Comparison of ENCODE assay signal across 16 mouse cellular contexts in genomic region chr19:16260973-16261372, GRCm38 (mm10).
DNase-seq lines count a peak whose midpoint lies in the region; ATAC-seq and TF ChIP-seq lines count a peak whose summit lies in the region.
"Had no signal": no experiment of that assay in that cellular context is flagged by ENCODE, and none has a peak within 500 bp of the region (broad histone marks: within the 10 kb centered on the region; RNA-seq: fewer than 3 reads in every experiment).

No protein-coding gene starts in this region.

- TF ChIP-seq CTCF in hindbrain, postnatal 0 days (IDR thresholded peaks at IDR 0.05; ENCODE audit: low read depth): no peak

- H3K36me3 ChIP-seq in hindbrain, postnatal 0 days (ENCODE audit: insufficient read depth, low read length): no peaks in the 10 kb centered on the region
- no peaks in the 10 kb centered on the region for H3K36me3 ChIP-seq in hindbrain, embryonic 16.5 days (ENCODE audit: control insufficient read depth, insufficient read depth, low read length)
- no peaks in the 10 kb centered on the region for H3K36me3 ChIP-seq in midbrain, embryonic 16.5 days (ENCODE audit: control insufficient read depth, insufficient read depth, low read length)
- no peaks in the 10 kb centered on the region for H3K36me3 ChIP-seq in midbrain, embryonic 11.5 days (ENCODE audit: control insufficient read depth, insufficient read depth, low read length)
- H3K36me3 ChIP-seq: liver, embryonic 12.5 days; lung, embryonic 15.5 days had no signal

- no peaks in the 10 kb centered on the region for H3K9me3 ChIP-seq in hindbrain, postnatal 0 days (ENCODE audit: low read length)
- no peaks in the 10 kb centered on the region for H3K9me3 ChIP-seq in hindbrain, embryonic 16.5 days (ENCODE audit: control insufficient read depth, low read length)
- H3K9me3 ChIP-seq in midbrain, embryonic 16.5 days (replicated peaks; ENCODE audit: control insufficient read depth, low read length, poor library complexity, severe bottlenecking): no peaks in the 10 kb centered on the region
- no peaks in the 10 kb centered on the region for H3K9me3 ChIP-seq in midbrain, embryonic 11.5 days (ENCODE audit: control insufficient read depth, low read length)
- H3K9me3 ChIP-seq: liver, embryonic 12.5 days; lung, embryonic 15.5 days had no signal

- ATAC-seq in hindbrain, postnatal 0 days: 0 out of 2 replicates have a peak, but pooled peaks have one; percentile 21
- ATAC-seq in hindbrain, embryonic 16.5 days: no peak
- ATAC-seq in midbrain, embryonic 16.5 days: 0 out of 2 replicates have a peak, but pooled peaks have one; percentile 12
- ATAC-seq in midbrain, embryonic 11.5 days (ENCODE audit: low FRiP score): no peak
- ATAC-seq: forebrain, postnatal 0 days; liver, embryonic 12.5 days had no signal

- H3K27me3 ChIP-seq in hindbrain, postnatal 0 days (ENCODE audit: insufficient read depth, low read length): no peaks in the 10 kb centered on the region
- H3K27me3 ChIP-seq in hindbrain, embryonic 16.5 days (replicated peaks; ENCODE audit: control insufficient read depth, insufficient read depth, low read length): no peaks in the 10 kb centered on the region
- no peaks in the 10 kb centered on the region for H3K27me3 ChIP-seq in midbrain, embryonic 16.5 days (ENCODE audit: control insufficient read depth, insufficient read depth, low read depth, low read length)
- H3K27me3 ChIP-seq in midbrain, embryonic 11.5 days (ENCODE audit: control insufficient read depth, insufficient read depth, low read length): no peaks in the 10 kb centered on the region
- H3K27me3 ChIP-seq: liver, embryonic 12.5 days; lung, embryonic 15.5 days had no signal

- H3K27ac ChIP-seq in hindbrain, postnatal 0 days: no peak overlapping the region
- no peak overlapping the region for H3K27ac ChIP-seq in hindbrain, embryonic 16.5 days (ENCODE audit: low read depth, low read length)
- H3K27ac ChIP-seq in midbrain, embryonic 16.5 days (ENCODE audit: low read length): no peak overlapping the region
- no peak overlapping the region for H3K27ac ChIP-seq in midbrain, embryonic 11.5 days (ENCODE audit: low read depth, low read length)
- H3K27ac ChIP-seq: liver, embryonic 12.5 days; lung, embryonic 15.5 days; macrophage had no signal

- no peak overlapping the region for H3K9ac ChIP-seq in hindbrain, postnatal 0 days (replicated peaks; ENCODE audit: low read length)
- no peak overlapping the region for H3K9ac ChIP-seq in hindbrain, embryonic 16.5 days (ENCODE audit: low read depth, low read length)
- H3K9ac ChIP-seq in midbrain, embryonic 16.5 days (ENCODE audit: low read depth, low read length): no peak overlapping the region
- H3K9ac ChIP-seq in midbrain, embryonic 11.5 days (ENCODE audit: low read length): no peak overlapping the region
- H3K9ac ChIP-seq: forebrain, postnatal 0 days; liver, embryonic 12.5 days; lung, embryonic 15.5 days had no signal

- no peak overlapping the region for H3K4me2 ChIP-seq in hindbrain, postnatal 0 days (ENCODE audit: low read depth, low read length)
- no peak overlapping the region for H3K4me2 ChIP-seq in hindbrain, embryonic 16.5 days (ENCODE audit: low read length)
- no peak overlapping the region for H3K4me2 ChIP-seq in midbrain, embryonic 16.5 days (ENCODE audit: low read length)
- no peak overlapping the region for H3K4me2 ChIP-seq in midbrain, embryonic 11.5 days
- H3K4me2 ChIP-seq: heart, embryonic 11.5 days; liver, embryonic 12.5 days; lung, embryonic 15.5 days had no signal

- DNase-seq in hindbrain, postnatal 0 days (ENCODE audit: low spot score): no peak
- DNase-seq in midbrain, embryonic 11.5 days (ENCODE audit: low spot score, missing footprints): no peak
- DNase-seq in adrenal gland, postnatal 25 days: peak; percentile 11
- DNase-seq in thymus, postnatal 25 days: no peak
- DNase-seq in right cerebral cortex, postnatal 14 days: no peak
- DNase-seq: cerebellum, adult 11 months; forebrain, postnatal 0 days; heart, postnatal 4 days; kidney, adult 18-20 months; layer of hippocampus, adult 9-11 months had no signal

- 71% methylated on average over 1 of the region's 1 CpGs for WGBS in hindbrain, postnatal 0 days
- WGBS in hindbrain, embryonic 16.5 days: 93% methylated on average over 1 of the region's 1 CpGs
- WGBS in midbrain, embryonic 16.5 days: 90% methylated on average over 1 of the region's 1 CpGs
- WGBS in midbrain, embryonic 11.5 days: 96% methylated on average over 1 of the region's 1 CpGs

- H3K4me3 ChIP-seq in hindbrain, postnatal 0 days (ENCODE audit: low read length): no peak overlapping the region
- H3K4me3 ChIP-seq in hindbrain, embryonic 16.5 days (ENCODE audit: low read length): no peak overlapping the region
- no peak overlapping the region for H3K4me3 ChIP-seq in midbrain, embryonic 16.5 days (ENCODE audit: low read depth, low read length)
- no peak overlapping the region for H3K4me3 ChIP-seq in midbrain, embryonic 11.5 days (ENCODE audit: low read depth, low read length)
- H3K4me3 ChIP-seq: liver, embryonic 12.5 days; lung, embryonic 15.5 days had no signal

- no peaks in the 10 kb centered on the region for H3K4me1 ChIP-seq in hindbrain, postnatal 0 days (ENCODE audit: insufficient read depth, low read length)
- H3K4me1 ChIP-seq in hindbrain, embryonic 16.5 days (ENCODE audit: control insufficient read depth, insufficient read depth, low read depth, low read length): peaks cover 10% of the 10 kb centered on the region
- H3K4me1 ChIP-seq in midbrain, embryonic 16.5 days (ENCODE audit: control insufficient read depth, insufficient read depth, low read length): 0 out of 2 replicates have a peak, but pooled peaks cover 3% of the 10 kb centered on the region
- H3K4me1 ChIP-seq in midbrain, embryonic 11.5 days (ENCODE audit: control insufficient read depth, insufficient read depth, low read length): no peaks in the 10 kb centered on the region

Comparison
In these comparisons a context has a peak if more than half of its experiments do, and no peak if none do; other contexts are left out.
1. ATAC-seq: peak in hindbrain, postnatal 0 days (single experiment) and midbrain, embryonic 16.5 days (single experiment); none in hindbrain, embryonic 16.5 days (single experiment) and midbrain, embryonic 11.5 days (single experiment).